Mouse (Mus musculus) forebrain, embryonic 13.5 days (tissue): ENCODE data around the gene Tubb1. TPM values are rescaled to one million over a fixed set of nuclear protein-coding genes. Genes with fewer than 3 reads are reported as not detected.

ENCODE experiments used
- ATAC-seq: fragments of 200-750 bp; cut with Nextera tagmentation; 2 replicates; pipeline ENCODE4 v1.8.0; 2017
- H3K27ac ChIP-seq: fragments of 300-500 bp; sonication (generic); 2 replicates; pipeline ENCODE4 v1.5.1; 2015; ENCODE audit warnings: inconsistent platforms, mild to moderate bottlenecking, moderate library complexity
- H3K27me3 ChIP-seq: fragments of 300-500 bp; sonication (generic); 2 replicates; pipeline ENCODE4 v1.6.1; 2015; ENCODE audit warnings: mild to moderate bottlenecking, inconsistent platforms
- H3K36me3 ChIP-seq: fragments of 300-500 bp; sonication (generic); 2 replicates; pipeline ENCODE4 v1.6.1; 2015; ENCODE audit warnings: mild to moderate bottlenecking, inconsistent platforms; ENCODE audit not compliant: poor library complexity, severe bottlenecking
- H3K4me1 ChIP-seq: fragments of 300-500 bp; sonication (generic); 2 replicates; pipeline ENCODE4 v1.6.1; 2015; ENCODE audit warnings: inconsistent platforms
- H3K4me2 ChIP-seq: fragments of 300-500 bp; sonication (generic); 2 replicates; pipeline ENCODE4 v1.6.1; 2015; ENCODE audit warnings: inconsistent platforms, mild to moderate bottlenecking, moderate library complexity
- H3K4me3 ChIP-seq: fragments of 300-500 bp; sonication (generic); 2 replicates; pipeline ENCODE4 v1.5.1; 2015; ENCODE audit warnings: mild to moderate bottlenecking, inconsistent platforms
- H3K9ac ChIP-seq: fragments of 300-500 bp; sonication (generic); 2 replicates; pipeline ENCODE4 v1.6.1; 2015; ENCODE audit warnings: mild to moderate bottlenecking, inconsistent platforms
- H3K9me3 ChIP-seq: fragments of 300-500 bp; sonication (generic); replicated peaks from 2 replicates; pipeline ENCODE4 v1.6.1; 2016; ENCODE audit warnings: inconsistent platforms
- WGBS: fragments of 180-500 bp; shearing (Covaris S2); methylation state at CpG from one replicate; pipeline ENCODE4 v1.1.7; 2015; 5-methylcytosine and 5-hydroxymethylcytosine counted together
- polyA plus RNA-seq: library from polyadenylated mRNA; unstranded; fragments of >200 nt; fragmentation: Nextera tagmentation; extraction: Ambion mirVana; gene quantifications from 2 replicates; pipeline ENCODE4 v1.2.1, GENCODE M21; 2015

Tubb1 gene
- 0.96 and 1.2 TPM in 2 replicates for polyA plus RNA-seq

GRCm38 (mm10) chr2:174450353-174450752 lies at the start of gene Tubb1:
Gene Tubb1, plus strand, starts transcription at chr2:174450695.
- Histone ChIP-seq H3K4me2 (no peak within 1 kb of the TSS), H3K4me3 (no peak within 1 kb of the TSS), H3K9ac (no peak within 1 kb of the TSS), H3K27ac (no peak within 1 kb of the TSS), H3K27me3 (no peaks in the 10 kb centered on the region), H3K4me1 (peaks cover 4% of the 10 kb centered on the region; the same call in 1 of the 2 replicates), H3K36me3 (no peaks in the 10 kb centered on the region), H3K9me3 (no peaks in the 10 kb centered on the region)
- ATAC-seq: peak; percentile 4; the same call in 1 of the 2 replicates
- WGBS: 78% methylated on average over 4 of the region's 4 CpGs

- ATAC-seq: no peak
- H3K4me2 ChIP-seq: no peak overlapping the region
- no peak overlapping the region for H3K9ac ChIP-seq
- no peak overlapping the region for H3K4me3 ChIP-seq
- no peaks in the 10 kb centered on the region for H3K4me1 ChIP-seq
- no peaks in the 10 kb centered on the region for H3K27me3 ChIP-seq
- 56% methylated on average over 2 of the region's 2 CpGs for WGBS
- H3K9me3 ChIP-seq: no peaks in the 10 kb centered on the region
- H3K27ac ChIP-seq: no peak overlapping the region
- H3K36me3 ChIP-seq: no peaks in the 10 kb centered on the region
Observed at GRCm38 (mm10) chr2:174410222-174410621, 40.3 kb upstream of the Tubb1 start.

GRCm38 (mm10) chr2:174413127-174413526 lies 37.4 kb upstream of the Tubb1 start:
- peaks cover 13% of the 10 kb centered on the region for H3K4me1 ChIP-seq
- H3K9ac ChIP-seq: no peak overlapping the region
- H3K27me3 ChIP-seq: no peaks in the 10 kb centered on the region
- H3K36me3 ChIP-seq: no peaks in the 10 kb centered on the region
- no peak for ATAC-seq
- no peak overlapping the region for H3K4me3 ChIP-seq
- H3K4me2 ChIP-seq: no peak overlapping the region
- 87% methylated on average over 7 of the region's 7 CpGs for WGBS
- H3K27ac ChIP-seq: no peak overlapping the region
- H3K9me3 ChIP-seq: no peaks in the 10 kb centered on the region

- H3K27ac ChIP-seq: no peak overlapping the region
- H3K4me2 ChIP-seq: peak overlapping the region; percentile 86
- H3K27me3 ChIP-seq: no peaks in the 10 kb centered on the region
- H3K9ac ChIP-seq: no peak overlapping the region
- ATAC-seq: no peak
- H3K9me3 ChIP-seq: no peaks in the 10 kb centered on the region
- H3K36me3 ChIP-seq: peaks cover 9% of the 10 kb centered on the region
- peak overlapping the region; percentile 87 for H3K4me3 ChIP-seq
- WGBS: 48% methylated on average over 18 of the region's 18 CpGs
- peaks cover 13% of the 10 kb centered on the region for H3K4me1 ChIP-seq
Observed at GRCm38 (mm10) chr2:174415001-174415730, 35.3 kb upstream of the Tubb1 start.

GRCm38 (mm10) chr2:174415731-174416310 lies 34.7 kb upstream of the Tubb1 start, which contains the start of gene Nelfcd:
Gene Nelfcd, plus strand, starts transcription at chr2:174415804.
- Histone ChIP-seq H3K4me3 (peak within 1 kb of the TSS; percentile 87), H3K36me3 (peaks cover 14% of the 10 kb centered on the region), H3K9ac (peak within 1 kb of the TSS; percentile 85), H3K9me3 (no peaks in the 10 kb centered on the region), H3K4me2 (peak within 1 kb of the TSS; percentile 86), H3K27ac (no peak within 1 kb of the TSS), H3K27me3 (no peaks in the 10 kb centered on the region), H3K4me1 (peaks cover 13% of the 10 kb centered on the region)
- WGBS: under 1% methylated on average over 40 of the region's 40 CpGs
- peak; percentile 95 for ATAC-seq

- WGBS: 87% methylated on average over 6 of the region's 6 CpGs
- Histone ChIP-seq H3K4me3 (no peak overlapping the region), H3K9ac (no peak overlapping the region), H3K4me1 (peaks cover 12% of the 10 kb centered on the region), H3K27me3 (no peaks in the 10 kb centered on the region), H3K4me2 (no peak overlapping the region), H3K9me3 (no peaks in the 10 kb centered on the region), H3K27ac (no peak overlapping the region), H3K36me3 (peaks cover 67% of the 10 kb centered on the region)
- no peak for ATAC-seq
Observed at GRCm38 (mm10) chr2:174421107-174421506, 29.4 kb upstream of the Tubb1 start.

GRCm38 (mm10) chr2:174424301-174425085 lies 26.0 kb upstream of the Tubb1 start:
- ATAC-seq: no peak
- Histone ChIP-seq H3K9me3 (no peaks in the 10 kb centered on the region), H3K4me2 (no peak overlapping the region), H3K9ac (no peak overlapping the region), H3K27ac (no peak overlapping the region), H3K4me3 (no peak overlapping the region), H3K27me3 (no peaks in the 10 kb centered on the region), H3K36me3 (peaks cover 99% of the 10 kb centered on the region), H3K4me1 (peaks cover 10% of the 10 kb centered on the region)
- WGBS: 90% methylated on average over 11 of the region's 11 CpGs

- Histone ChIP-seq H3K4me1 (peaks cover 11% of the 10 kb centered on the region), H3K9ac (no peak overlapping the region), H3K36me3 (peaks cover 78% of the 10 kb centered on the region), H3K4me3 (no peak overlapping the region), H3K9me3 (no peaks in the 10 kb centered on the region), H3K27me3 (no peaks in the 10 kb centered on the region), H3K4me2 (no peak overlapping the region), H3K27ac (no peak overlapping the region)
- ATAC-seq: no peak
- 98% methylated on average over 12 of the region's 12 CpGs for WGBS
Observed at GRCm38 (mm10) chr2:174426856-174427255, 23.6 kb upstream of the Tubb1 start.

GRCm38 (mm10) chr2:174428076-174428835 lies 22.2 kb upstream of the Tubb1 start:
- H3K9ac ChIP-seq: no peak overlapping the region
- peaks cover 11% of the 10 kb centered on the region for H3K4me1 ChIP-seq
- H3K9me3 ChIP-seq: no peaks in the 10 kb centered on the region
- no peak for ATAC-seq
- no peaks in the 10 kb centered on the region for H3K27me3 ChIP-seq
- no peak overlapping the region for H3K4me2 ChIP-seq
- peak overlapping the region; percentile 40; the same call in 1 of the 2 replicates for H3K27ac ChIP-seq
- no peak overlapping the region for H3K4me3 ChIP-seq
- whole genome bisulfite sequencing: 78% methylated on average over 18 of the region's 18 CpGs
- H3K36me3 ChIP-seq: peaks cover 65% of the 10 kb centered on the region

- ATAC-seq: peak; percentile 57
- Histone ChIP-seq H3K36me3 (peaks cover 61% of the 10 kb centered on the region), H3K27ac (peak overlapping the region; percentile 40; the same call in 1 of the 2 replicates), H3K27me3 (no peaks in the 10 kb centered on the region), H3K4me1 (peaks cover 11% of the 10 kb centered on the region), H3K4me3 (no peak overlapping the region), H3K4me2 (no peak overlapping the region), H3K9me3 (no peaks in the 10 kb centered on the region), H3K9ac (peak overlapping the region; percentile 16; the same call in 1 of the 2 replicates)
- 32% methylated on average over 10 of the region's 10 CpGs for WGBS
Observed at GRCm38 (mm10) chr2:174428996-174429591, 21.4 kb upstream of the Tubb1 start.

- Histone ChIP-seq H3K9me3 (no peaks in the 10 kb centered on the region), H3K27ac (no peak overlapping the region), H3K36me3 (peaks cover 15% of the 10 kb centered on the region; the same call in 1 of the 2 replicates), H3K4me2 (no peak overlapping the region), H3K27me3 (no peaks in the 10 kb centered on the region), H3K9ac (no peak overlapping the region), H3K4me3 (no peak overlapping the region), H3K4me1 (peaks cover 20% of the 10 kb centered on the region)
- WGBS: 96% methylated on average over 9 of the region's 9 CpGs
- ATAC-seq: no peak
Observed at GRCm38 (mm10) chr2:174434943-174435342, 15.6 kb upstream of the Tubb1 start.
